Mouse (Mus musculus) embryo, embryonic 11 days (tissue): ENCODE results near the gene Olfr1102.

ENCODE experiments used
- DNase-seq: peaks from one replicate; pipeline ENCODE4 v3.0.0-alpha.2; 2015

Gene Olfr1102

GRCm38 (mm10) chr2:86998098-86998497, at the start of gene Olfr1102:
Olfr1102 (plus strand) TSS chr2:86998398.
- no peak for DNase-seq

GRCm38 (mm10) chr2:86960593-86960992, 37.6 kb upstream of the Olfr1102 start, which contains the start of gene Olfr1099:
Olfr1099 (minus strand) TSS chr2:86960693.
- no peak for DNase-seq

GRCm38 (mm10) chr2:86979854-86980253, 18.3 kb upstream of the Olfr1102 start, which contains the start of gene Olfr1100:
Olfr1100 (minus strand) TSS chr2:86979954.
- DNase-seq = no peak

- no peak for DNase-seq
These were observed 7.1 kb upstream of the Olfr1102 start, which contains the start of gene Olfr1101 for GRCm38 (mm10) chr2:86991121-86991520. Olfr1101 (minus strand) TSS chr2:86991221.

GRCm38 (mm10) chr2:87026980-87027379, 28.8 kb downstream of the Olfr1102 start, which contains the start of gene Olfr1104:
Olfr1104 (minus strand) TSS chr2:87027080.
- DNase-seq = no peak

GRCm38 (mm10) chr2:87036431-87036830, 38.2 kb downstream of the Olfr1102 start, which contains the start of gene Olfr1105:
Olfr1105 (minus strand) TSS chr2:87036531.
- DNase-seq = no peak

- DNase-seq = no peak
These were observed 54.0 kb downstream of the Olfr1102 start, which contains the start of gene Olfr1106 for GRCm38 (mm10) chr2:87052173-87052572. Olfr1106 (minus strand) TSS chr2:87052273.
